Mouse (Mus musculus) retina, postnatal 7 days (tissue): ENCODE measurements around the gene Gm9508.

Source experiments
- DNase-seq: peaks from one replicate; pipeline ENCODE4 v3.0.0-alpha.2; 2012; ENCODE audit warnings: low read depth, low spot score

The Gm9508 gene

DNA sequence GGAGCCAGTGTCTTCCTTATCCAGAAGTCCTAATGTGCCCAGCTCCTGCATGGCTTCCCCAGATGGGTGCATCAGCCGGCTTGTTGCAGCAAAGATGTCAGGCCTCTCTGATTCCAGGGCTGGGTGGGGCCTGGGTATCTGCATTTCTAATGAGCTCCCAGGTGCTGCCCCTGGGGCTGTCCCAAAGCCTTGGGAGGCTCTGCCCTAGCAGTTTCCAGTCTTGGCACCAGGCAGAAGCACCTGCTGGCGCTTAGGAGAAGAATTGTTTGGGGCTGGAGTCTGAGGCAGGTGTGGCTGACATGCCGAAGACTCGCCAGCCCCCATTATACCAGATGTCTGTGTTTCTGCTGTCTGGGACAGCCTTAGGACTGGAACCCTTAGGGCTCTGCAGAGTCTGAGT is 26.3 kb downstream of the Gm9508 start:
- DNase-seq = no peak

DNA sequence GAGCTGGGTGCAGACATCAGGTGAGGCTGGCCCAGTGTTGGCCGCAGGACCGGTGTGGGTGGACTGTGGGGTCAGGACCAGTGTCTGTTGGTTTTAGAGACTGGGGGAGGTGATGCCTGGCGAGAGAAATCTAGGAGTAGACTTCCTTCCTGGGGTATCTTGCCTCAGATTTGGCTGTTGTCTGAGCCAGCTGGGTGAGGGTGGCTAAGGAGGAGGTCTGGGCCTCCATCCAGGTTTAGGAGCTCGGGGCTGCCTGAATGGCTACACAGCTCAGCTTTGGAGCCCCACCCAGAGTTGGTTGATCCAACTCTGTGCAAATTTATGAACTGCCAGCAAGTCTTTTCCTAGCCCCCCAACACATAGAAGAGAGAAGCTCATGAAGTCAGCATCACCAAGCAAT is 29.6 kb downstream of the Gm9508 start:
- no peak for DNase-seq

DNA sequence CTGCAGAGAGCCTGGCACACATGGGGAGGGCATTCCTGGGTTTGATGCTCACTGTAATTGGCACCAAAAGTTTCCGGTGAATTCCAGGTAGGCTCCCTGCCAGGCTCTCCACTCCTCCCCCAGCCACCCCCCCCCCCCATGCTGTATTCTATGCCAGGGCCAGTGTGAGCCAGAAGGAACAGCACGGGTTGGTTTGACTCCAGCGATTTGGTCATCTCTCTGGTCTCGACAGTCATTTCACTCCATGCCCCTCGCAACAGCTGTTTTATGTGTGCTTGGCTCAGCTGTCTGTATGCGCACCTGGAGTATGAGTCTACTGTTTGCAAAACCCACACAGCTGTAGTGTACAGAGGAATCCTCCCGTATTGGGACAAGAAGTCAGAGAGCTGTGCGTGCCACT is 30.7 kb downstream of the Gm9508 start:
- no peak for DNase-seq

DNA sequence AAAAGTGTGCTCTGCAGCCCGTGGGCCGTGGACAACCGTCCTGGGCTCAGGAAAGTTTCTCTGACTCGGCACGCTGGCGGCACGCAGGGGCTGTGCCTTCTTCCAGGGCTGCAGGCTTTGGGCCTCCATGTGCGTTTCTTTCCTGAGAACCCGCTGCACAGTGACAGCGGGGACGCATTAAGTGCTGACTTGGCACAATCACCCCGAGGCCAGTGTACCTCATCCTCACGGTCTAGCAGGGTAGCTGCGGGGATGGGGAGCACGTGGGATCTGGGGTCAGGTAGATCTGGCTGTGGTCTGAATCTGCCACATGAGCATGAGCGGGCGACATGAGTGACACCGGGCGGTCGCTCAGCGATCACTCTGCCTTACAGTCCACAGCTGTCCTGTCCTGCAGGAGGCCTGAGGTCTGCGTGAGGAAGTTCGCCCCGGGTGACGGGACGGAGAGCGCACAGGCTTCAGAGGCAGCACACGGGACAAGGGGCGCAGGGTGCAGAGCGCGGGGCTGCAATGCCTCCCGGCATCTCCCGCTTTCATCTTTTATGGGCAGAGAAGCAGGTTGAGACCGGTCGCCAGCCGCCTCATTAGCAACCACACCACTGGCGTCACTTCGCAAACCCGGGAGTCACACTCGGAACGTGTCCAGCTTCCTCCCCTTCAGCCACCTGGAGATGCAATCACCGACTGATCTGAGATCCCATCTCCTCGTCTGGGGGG is 32.9 kb downstream of the Gm9508 start:
- no peak for DNase-seq

DNA sequence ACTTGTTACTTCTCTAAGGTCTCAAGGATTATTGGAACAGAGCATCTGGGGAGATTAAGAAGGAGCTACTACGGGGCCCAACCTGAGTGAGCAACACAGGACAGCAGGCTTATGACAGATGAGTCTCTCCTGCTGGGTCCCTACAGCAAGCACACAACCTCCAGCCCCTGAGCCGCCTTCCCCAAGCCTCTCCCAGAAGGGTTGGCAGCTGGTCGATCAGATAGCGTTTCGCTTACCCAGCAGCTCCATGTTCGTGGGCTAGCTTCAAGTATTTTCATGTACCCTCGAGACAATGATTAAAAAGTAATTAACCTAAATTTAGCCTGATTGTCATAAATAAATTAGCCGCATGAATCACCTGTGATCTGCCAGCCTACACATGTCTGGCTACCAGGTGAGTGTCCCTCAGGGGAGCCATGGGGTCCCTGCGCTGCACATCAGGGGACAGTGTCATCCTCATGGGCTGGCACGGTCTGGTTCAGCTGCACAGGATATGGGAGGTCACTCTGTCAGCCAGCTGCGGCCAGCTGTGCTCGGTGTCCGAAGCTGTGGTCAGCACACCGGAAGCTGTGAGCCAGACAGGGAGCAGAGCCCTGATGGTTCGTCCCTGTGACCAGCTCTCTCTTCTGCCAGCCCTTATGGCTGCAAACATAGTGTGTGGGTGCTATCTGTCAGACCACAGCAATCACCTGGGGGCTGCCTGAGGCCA is 38.6 kb downstream of the Gm9508 start:
- no peak for DNase-seq

DNA sequence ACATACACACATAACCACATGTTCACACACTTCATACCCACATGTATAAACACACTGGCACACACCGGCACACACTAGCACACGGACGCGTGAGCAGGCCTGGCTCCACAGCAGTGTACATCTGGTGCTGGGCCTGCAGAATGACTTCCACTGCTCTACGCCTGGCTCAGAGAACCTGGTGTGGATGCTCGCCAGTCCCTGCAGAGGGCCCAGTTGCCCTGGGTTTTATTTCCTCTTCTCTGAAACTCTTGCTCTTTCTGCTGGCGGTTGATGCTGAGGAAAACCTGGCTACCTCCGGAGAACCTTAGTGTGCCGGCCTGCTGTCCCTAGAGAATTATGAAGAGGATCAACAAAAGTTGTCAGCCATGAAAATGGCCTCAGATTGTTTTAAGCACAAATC is 45.0 kb downstream of the Gm9508 start:
- no peak for DNase-seq

DNA sequence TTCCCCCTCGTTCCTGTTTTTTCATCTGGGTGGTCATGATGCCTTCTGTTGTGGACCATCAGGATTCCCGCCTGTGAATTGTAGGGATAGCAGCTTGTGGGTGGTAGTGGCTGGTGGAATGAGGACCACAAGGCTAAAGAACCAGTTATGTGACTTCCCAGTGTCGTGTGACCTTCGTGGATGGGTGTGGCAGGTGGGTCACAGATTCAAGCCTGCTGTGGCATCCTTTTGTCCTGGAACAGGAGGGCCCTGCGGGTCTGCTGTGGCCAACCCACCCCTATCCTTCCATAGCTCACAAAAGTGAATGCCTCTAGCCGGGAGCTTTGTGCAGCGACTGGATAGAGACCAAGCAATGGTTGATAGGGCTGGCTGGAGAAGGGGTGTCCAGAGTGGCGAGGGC is 49.1 kb downstream of the Gm9508 start:
- no peak for DNase-seq

DNA sequence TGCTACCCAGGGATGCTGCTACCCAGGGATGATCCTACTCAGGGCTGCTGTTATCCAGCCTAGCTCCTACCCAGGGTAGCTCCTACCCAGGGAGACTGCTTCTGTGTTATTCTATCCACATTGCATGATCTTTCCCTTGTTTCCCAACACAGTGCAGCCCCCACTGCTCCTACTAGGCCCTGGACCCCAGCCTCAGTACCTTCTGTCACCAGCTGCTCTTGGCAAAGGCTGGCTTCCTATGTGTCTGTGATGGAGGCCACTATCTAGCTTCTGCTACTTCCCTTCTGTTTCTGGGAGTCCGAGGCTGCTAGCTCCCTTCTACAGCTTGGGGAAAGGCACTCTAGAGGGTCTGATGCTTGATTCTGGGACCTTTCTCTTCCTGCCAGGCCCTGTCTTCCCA is 49.6 kb downstream of the Gm9508 start:
- DNase-seq = no peak
